Mouse (Mus musculus): ENCODE data around the gene Rnf183. TPM values are rescaled to one million over a fixed set of nuclear protein-coding genes. Genes with fewer than 3 reads are reported as not detected.

Rnf183 gene
- polyA plus RNA-seq, 1 experiment: 0.96 TPM

- no peak for DNase-seq (ENCODE audit: low read depth)
- TF ChIP-seq CTCF (IDR thresholded peaks at IDR 0.05; ENCODE audit: borderline replicate concordance, extremely low read depth, insufficient read depth, insufficient read length) (no peak), POLR2A (IDR thresholded peaks at IDR 0.05; ENCODE audit: borderline replicate concordance, extremely low read depth, insufficient read depth, insufficient read length, poor library complexity, severe bottlenecking) (no peak)
Observed at GRCm38 (mm10) chr4:62397616-62398365, 37.3 kb downstream of the Rnf183 start.

GRCm38 (mm10) chr4:62395806-62396205 is 39.2 kb downstream of the Rnf183 start:
- no peak for TF ChIP-seq POLR2A (IDR thresholded peaks at IDR 0.05; ENCODE audit: borderline replicate concordance, extremely low read depth, insufficient read depth, insufficient read length, poor library complexity, severe bottlenecking)
- TF ChIP-seq CTCF (IDR thresholded peaks at IDR 0.05; ENCODE audit: borderline replicate concordance, extremely low read depth, insufficient read depth, insufficient read length): no peak
- no peak for DNase-seq (ENCODE audit: low read depth)

DNA sequence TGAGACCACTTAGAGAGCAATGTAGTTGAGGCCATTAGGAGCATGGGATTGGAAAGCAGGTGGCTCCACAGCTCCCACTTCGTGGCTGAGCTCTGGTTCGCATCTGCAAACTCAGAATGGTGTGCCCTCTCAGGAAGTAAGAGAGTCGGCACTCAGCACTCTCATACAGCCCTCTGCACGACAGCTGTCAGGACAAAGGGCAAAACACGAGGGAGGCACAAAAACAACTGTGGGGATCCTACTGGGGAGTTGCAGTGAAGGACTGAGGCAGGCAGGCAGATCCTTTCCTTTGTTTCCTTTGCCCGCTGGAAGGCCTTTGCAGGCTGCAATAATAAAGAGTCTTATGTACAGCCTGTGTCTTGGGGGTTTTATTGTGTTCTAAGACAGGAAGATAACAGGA is 41.6 kb downstream of the Rnf183 start:
- peak; percentile 39 for DNase-seq (ENCODE audit: low read depth)
- no peak for TF ChIP-seq CTCF (IDR thresholded peaks at IDR 0.05; ENCODE audit: borderline replicate concordance, extremely low read depth, insufficient read depth, insufficient read length)
- TF ChIP-seq POLR2A (IDR thresholded peaks at IDR 0.05; ENCODE audit: borderline replicate concordance, extremely low read depth, insufficient read depth, insufficient read length, poor library complexity, severe bottlenecking): no peak

DNA sequence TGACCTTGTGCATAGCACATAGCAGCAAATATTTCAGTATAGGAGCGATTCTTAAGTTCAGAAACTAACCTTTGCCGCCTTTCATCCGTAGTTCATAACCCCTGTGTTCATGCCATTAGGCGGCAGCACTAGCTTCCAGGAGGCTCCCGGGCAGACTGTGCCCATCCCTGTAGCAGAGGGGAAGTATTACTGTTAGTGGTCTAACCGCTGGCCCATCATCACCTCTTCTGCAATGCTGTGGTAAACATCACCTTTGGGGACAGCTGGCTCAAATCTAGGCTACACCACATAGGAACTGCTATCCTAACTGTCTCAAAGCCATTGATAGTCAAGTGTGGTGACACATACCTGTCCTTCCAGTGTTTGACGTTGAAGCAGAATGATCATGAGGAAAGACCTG is 43.2 kb downstream of the Rnf183 start:
- TF ChIP-seq POLR2A (IDR thresholded peaks at IDR 0.05; ENCODE audit: borderline replicate concordance, extremely low read depth, insufficient read depth, insufficient read length, poor library complexity, severe bottlenecking): no peak
- TF ChIP-seq CTCF (IDR thresholded peaks at IDR 0.05; ENCODE audit: borderline replicate concordance, extremely low read depth, insufficient read depth, insufficient read length): no peak
- DNase-seq (ENCODE audit: low read depth): no peak

- TF ChIP-seq POLR2A (IDR thresholded peaks at IDR 0.05; ENCODE audit: borderline replicate concordance, extremely low read depth, insufficient read depth, insufficient read length, poor library complexity, severe bottlenecking) (no peak), CTCF (IDR thresholded peaks at IDR 0.05; ENCODE audit: borderline replicate concordance, extremely low read depth, insufficient read depth, insufficient read length) (no peak)
- DNase-seq (ENCODE audit: low read depth): no peak
Observed at GRCm38 (mm10) chr4:62389592-62390512, 45.2 kb downstream of the Rnf183 start.

DNA sequence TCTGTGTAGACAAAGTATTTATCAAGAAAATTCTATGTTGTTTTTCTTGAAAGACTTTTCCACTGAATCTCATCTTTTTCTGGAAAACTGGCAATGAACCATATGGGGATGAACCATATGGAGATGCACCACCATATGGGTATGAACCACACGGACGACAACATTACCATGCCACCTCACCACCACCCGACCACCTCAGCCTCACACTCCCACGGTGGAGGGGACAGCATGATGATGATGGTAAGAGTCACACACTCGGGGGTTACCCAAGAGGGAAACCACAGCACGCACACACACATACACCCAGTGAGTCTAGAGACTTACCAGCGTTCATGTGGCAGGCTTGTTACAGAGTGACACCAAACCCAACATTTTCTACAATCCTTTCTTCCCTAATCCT is 49.6 kb downstream of the Rnf183 start:
- no peak for DNase-seq (ENCODE audit: low read depth)
- TF ChIP-seq POLR2A (IDR thresholded peaks at IDR 0.05; ENCODE audit: borderline replicate concordance, extremely low read depth, insufficient read depth, insufficient read length, poor library complexity, severe bottlenecking) (no peak), CTCF (IDR thresholded peaks at IDR 0.05; ENCODE audit: borderline replicate concordance, extremely low read depth, insufficient read depth, insufficient read length) (no peak)

DNA sequence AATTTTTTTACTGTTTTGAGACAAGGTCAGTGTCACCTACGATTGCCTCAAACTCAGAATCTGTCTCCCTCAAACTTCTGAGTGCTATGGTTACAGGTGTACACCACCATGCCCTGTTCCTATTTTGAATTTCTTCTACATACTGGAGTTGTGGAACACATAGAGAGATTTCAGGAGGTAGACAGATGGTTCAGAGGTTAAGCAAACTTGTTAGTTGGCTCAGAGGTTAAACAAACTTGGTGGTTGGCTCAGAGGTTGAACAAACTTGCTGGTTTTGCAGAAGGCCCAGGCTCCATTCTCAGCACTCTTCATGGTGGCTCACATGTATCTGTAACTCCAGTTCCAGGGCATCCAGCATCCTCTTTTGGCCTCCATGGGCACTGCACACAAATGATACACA is 50.9 kb downstream of the Rnf183 start:
- TF ChIP-seq POLR2A (IDR thresholded peaks at IDR 0.05; ENCODE audit: borderline replicate concordance, extremely low read depth, insufficient read depth, insufficient read length, poor library complexity, severe bottlenecking) (no peak), CTCF (IDR thresholded peaks at IDR 0.05; ENCODE audit: borderline replicate concordance, extremely low read depth, insufficient read depth, insufficient read length) (no peak)
- no peak for DNase-seq (ENCODE audit: low read depth)

- TF ChIP-seq CTCF (IDR thresholded peaks at IDR 0.05; ENCODE audit: borderline replicate concordance, extremely low read depth, insufficient read depth, insufficient read length) (no peak), POLR2A (IDR thresholded peaks at IDR 0.05; ENCODE audit: borderline replicate concordance, extremely low read depth, insufficient read depth, insufficient read length, poor library complexity, severe bottlenecking) (no peak)
- no peak for DNase-seq (ENCODE audit: low read depth)
Observed at GRCm38 (mm10) chr4:62383752-62384151, 51.3 kb downstream of the Rnf183 start.

- no peak for DNase-seq (ENCODE audit: low read depth)
- TF ChIP-seq POLR2A (IDR thresholded peaks at IDR 0.05; ENCODE audit: borderline replicate concordance, extremely low read depth, insufficient read depth, insufficient read length, poor library complexity, severe bottlenecking) (no peak), CTCF (IDR thresholded peaks at IDR 0.05; ENCODE audit: borderline replicate concordance, extremely low read depth, insufficient read depth, insufficient read length) (no peak)
Observed at GRCm38 (mm10) chr4:62383207-62383606, 51.8 kb downstream of the Rnf183 start.

- DNase-seq (ENCODE audit: low read depth): no peak
- TF ChIP-seq CTCF (IDR thresholded peaks at IDR 0.05; ENCODE audit: borderline replicate concordance, extremely low read depth, insufficient read depth, insufficient read length) (no peak), POLR2A (IDR thresholded peaks at IDR 0.05; ENCODE audit: borderline replicate concordance, extremely low read depth, insufficient read depth, insufficient read length, poor library complexity, severe bottlenecking) (no peak)
Observed at GRCm38 (mm10) chr4:62379724-62380381, 55.2 kb downstream of the Rnf183 start.

Other genes with a start within 250 kb of the Rnf183 start
- 13.8 and 21.7 TPM in 2 replicates for gene Zfp37, start 204.2 kb downstream of the Rnf183 start, polyA plus RNA-seq (2012; rRNA removed)
- gene Slc31a2, start 172.7 kb downstream of the Rnf183 start, polyA plus RNA-seq (2012; rRNA removed): 12.0 and 12.4 TPM in 2 replicates
- 22.3 and 22.4 TPM in 2 replicates for gene Fkbp15, start 74.7 kb downstream of the Rnf183 start, polyA plus RNA-seq (2012; rRNA removed)
- gene Slc31a1, start 74.5 kb downstream of the Rnf183 start, polyA plus RNA-seq (2012; rRNA removed): 30.0 and 32.3 TPM in 2 replicates
- gene Cdc26, start 26.6 kb downstream of the Rnf183 start, polyA plus RNA-seq (2012; rRNA removed): 84.0 and 92.6 TPM in 2 replicates
- 23.4 and 26.7 TPM in 2 replicates for gene Prpf4, start 26.5 kb downstream of the Rnf183 start, polyA plus RNA-seq (2012; rRNA removed)
- 6.9 and 8.0 TPM in 2 replicates for gene Wdr31, start 35.6 kb upstream of the Rnf183 start, polyA plus RNA-seq (2012; rRNA removed)
- 0.72 TPM in 2 replicates for gene Bspry, start 44.8 kb upstream of the Rnf183 start, polyA plus RNA-seq (2012; rRNA removed)
- 6.9 and 8.8 TPM in 2 replicates for gene Hdhd3, start 68.2 kb upstream of the Rnf183 start, polyA plus RNA-seq (2012; rRNA removed)
- 47.2 and 50.2 TPM in 2 replicates for gene Alad, start 84.7 kb upstream of the Rnf183 start, polyA plus RNA-seq (2012; rRNA removed)
- 46.1 and 47.9 TPM in 2 replicates for gene Pole3, start 89.8 kb upstream of the Rnf183 start, polyA plus RNA-seq (2012; rRNA removed)
- gene 4933430I17Rik, start 90.1 kb upstream of the Rnf183 start, polyA plus RNA-seq (2012; rRNA removed): 0.77 and 1.0 TPM in 2 replicates
- gene Rgs3, start 124.6 kb upstream of the Rnf183 start, polyA plus RNA-seq (2012; rRNA removed): 68.8 and 92.5 TPM in 2 replicates

All from brain, embryonic 14.5 days (tissue).